Mouse (Mus musculus) embryonic facial prominence, embryonic 11.5 days (tissue): ENCODE measurements around the gene Ckap4. TPM values are rescaled to one million over a fixed set of nuclear protein-coding genes. Genes with fewer than 3 reads are reported as not detected.

Experiments used
- ATAC-seq: fragments of 200-750 bp; cut with Nextera tagmentation; replicated peaks from 2 replicates; pipeline ENCODE4 v1.8.0; 2017; ENCODE audit warnings: low read depth; ENCODE audit not compliant: insufficient number of reproducible peaks, low FRiP score, low TSS enrichment
- DNase-seq: peaks from one replicate; pipeline ENCODE4 v3.0.0-alpha.2; 2015; ENCODE audit warnings: low spot score
- H3K27ac ChIP-seq: fragments of 300-500 bp; sonication (generic); replicated peaks from 2 replicates; pipeline ENCODE4 v1.5.1; 2014; ENCODE audit warnings: mild to moderate bottlenecking, low read depth, low read length, control low read depth
- H3K27me3 ChIP-seq: fragments of 300-500 bp; sonication (generic); 2 replicates; pipeline ENCODE4 v1.6.1; 2014; ENCODE audit warnings: mild to moderate bottlenecking, low read length, moderate library complexity, mixed read lengths; ENCODE audit not compliant: control insufficient read depth, insufficient read depth
- H3K36me3 ChIP-seq: fragments of 300-500 bp; sonication (generic); replicated peaks from 2 replicates; pipeline ENCODE4 v1.6.1; 2014; ENCODE audit warnings: low read depth, mild to moderate bottlenecking, low read length, moderate library complexity, mixed read lengths; ENCODE audit not compliant: control insufficient read depth, insufficient read depth
- H3K4me1 ChIP-seq: fragments of 300-500 bp; sonication (generic); 2 replicates; pipeline ENCODE4 v1.6.1; 2014; ENCODE audit warnings: low read length, mixed read lengths; ENCODE audit not compliant: control insufficient read depth, insufficient read depth
- H3K4me2 ChIP-seq: fragments of 300-500 bp; sonication (generic); 2 replicates; pipeline ENCODE4 v1.6.1; 2014; ENCODE audit warnings: low read depth, mild to moderate bottlenecking, control low read depth, low read length, moderate library complexity
- H3K4me3 ChIP-seq: fragments of 300-500 bp; sonication (generic); 2 replicates; pipeline ENCODE4 v1.5.1; 2014; ENCODE audit warnings: low read depth, low read length, control low read depth
- H3K9ac ChIP-seq: fragments of 300-500 bp; sonication (generic); replicated peaks from 2 replicates; pipeline ENCODE4 v1.6.1; 2014; ENCODE audit warnings: mild to moderate bottlenecking, control low read depth, low read length
- H3K9me3 ChIP-seq: fragments of 300-500 bp; sonication (generic); replicated peaks from 2 replicates; pipeline ENCODE4 v1.6.1; 2016; ENCODE audit warnings: mild to moderate bottlenecking, low read length, inconsistent platforms, mixed read lengths; ENCODE audit not compliant: control insufficient read depth
- WGBS: fragments of 180-500 bp; shearing (Covaris S2); extraction: QIAGEN DNeasy Blood & Tissue Kit; methylation state at CpG from one replicate; pipeline ENCODE4 v1.1.7; 2014; 5-methylcytosine and 5-hydroxymethylcytosine counted together
- polyA plus RNA-seq: library from polyadenylated mRNA; unstranded; fragments of >200 nt; fragmentation: Nextera tagmentation; extraction: Ambion mirVana; gene quantifications from 2 replicates; pipeline ENCODE4 v1.2.1, GENCODE M21; 2014

The Ckap4 gene
- polyA plus RNA-seq, 1 experiment from 2014 or later: 82.1 TPM

DNA sequence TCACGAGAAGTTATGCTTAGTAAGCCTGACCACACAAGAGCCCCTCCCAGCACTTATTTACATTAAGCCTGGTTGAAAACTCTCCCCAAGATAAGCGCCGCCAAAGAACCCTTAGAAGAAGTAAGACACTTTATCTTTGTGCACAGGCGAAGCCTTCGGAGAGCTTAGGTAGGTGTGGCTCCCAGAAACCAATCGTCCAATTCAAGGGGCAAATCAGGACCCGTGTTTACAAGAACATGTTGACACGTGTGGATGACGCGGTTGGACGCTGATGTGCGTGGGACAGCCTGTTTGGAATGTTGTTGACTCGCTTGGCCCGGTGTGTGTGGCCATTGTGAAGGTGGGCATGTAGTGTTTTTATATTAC lies 42.1 kb upstream of the Ckap4 start:
- under 1% methylated on average over 14 of the region's 14 CpGs for WGBS
- Histone ChIP-seq H3K27me3 (no peaks in the 10 kb centered on the region), H3K36me3 (no peaks in the 10 kb centered on the region), H3K9ac (no peak overlapping the region), H3K4me1 (no peaks in the 10 kb centered on the region; the same call in 1 of the 2 replicates), H3K4me3 (peak overlapping the region; percentile 81), H3K4me2 (peak overlapping the region; percentile 93), H3K27ac (no peak overlapping the region), H3K9me3 (no peaks in the 10 kb centered on the region)
- peak; percentile 67 for ATAC-seq
- DNase-seq: peak; percentile 75

DNA sequence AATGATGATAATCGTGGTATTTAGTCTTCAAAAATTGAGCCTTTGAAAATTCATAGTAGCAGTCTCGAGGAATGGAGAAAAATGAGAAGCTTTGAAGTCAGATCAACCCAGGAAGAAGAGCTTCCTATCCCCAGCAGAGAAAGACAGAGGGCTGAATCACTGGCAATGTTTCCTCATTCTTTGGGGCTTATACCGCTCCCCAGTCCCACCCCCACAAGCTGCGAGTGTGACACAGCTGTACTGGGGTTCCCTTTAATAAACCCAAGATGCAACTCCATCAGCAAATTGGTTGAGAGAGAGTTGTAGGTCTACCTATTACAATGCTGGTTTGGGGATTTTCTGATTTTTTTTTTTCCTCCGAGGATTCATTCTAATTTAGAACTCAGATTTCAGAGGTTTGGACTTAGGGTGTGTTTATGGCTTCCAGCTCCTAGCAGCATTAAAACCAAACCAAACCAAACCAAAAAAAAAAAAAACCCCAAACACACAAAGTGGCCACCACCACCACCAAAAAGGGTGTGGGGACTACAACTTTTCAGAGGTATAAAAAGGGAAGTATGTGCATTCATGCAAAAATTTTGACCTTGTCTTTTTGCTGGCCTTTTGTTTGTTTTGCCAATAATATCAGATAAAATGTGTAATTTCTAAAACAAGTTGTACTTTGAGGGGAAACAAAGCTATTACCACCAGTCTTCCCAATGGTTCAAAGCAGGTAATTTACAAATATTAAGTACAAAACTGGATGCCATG lies 40.0 kb upstream of the Ckap4 start:
- no peak for ATAC-seq
- WGBS: 69% methylated on average over 5 of the region's 5 CpGs

DNA sequence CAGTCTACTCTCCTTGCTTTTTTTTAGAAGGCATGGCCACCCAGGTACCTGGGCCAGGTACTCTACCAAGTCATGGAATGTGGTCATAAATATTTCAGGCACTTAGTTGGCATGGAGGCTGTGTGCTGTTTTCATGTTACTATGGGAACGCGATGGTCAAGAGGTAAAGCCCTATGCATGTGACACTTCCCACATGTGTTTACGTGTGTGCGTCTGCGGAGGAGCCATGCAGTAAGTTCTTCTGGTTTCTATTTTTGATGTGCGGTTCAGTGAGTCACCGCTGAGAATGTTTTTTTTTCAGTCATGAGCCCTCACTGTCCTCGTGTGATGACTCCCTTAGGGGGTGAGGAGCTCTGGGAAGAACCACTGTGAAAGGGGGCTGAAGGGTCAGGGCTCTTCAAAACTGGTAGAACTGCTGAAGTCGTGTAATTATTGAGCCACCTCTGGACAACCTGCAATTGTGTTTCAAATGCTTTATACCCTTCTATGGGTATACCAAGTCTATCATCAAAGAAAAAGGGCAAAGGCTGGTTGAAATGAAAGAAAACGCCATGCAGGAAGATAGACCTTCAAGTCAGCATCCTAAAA lies 37.3 kb upstream of the Ckap4 start:
- no peaks in the 10 kb centered on the region for H3K27me3 ChIP-seq
- H3K27ac ChIP-seq: no peak overlapping the region
- no peak overlapping the region for H3K4me3 ChIP-seq
- no peak overlapping the region for H3K9ac ChIP-seq
- no peaks in the 10 kb centered on the region for H3K4me1 ChIP-seq
- ATAC-seq (no peak), DNase-seq (no peak)
- H3K9me3 ChIP-seq: no peaks in the 10 kb centered on the region
- 87% methylated on average over 10 of the region's 10 CpGs for WGBS
- H3K36me3 ChIP-seq: no peaks in the 10 kb centered on the region
- H3K4me2 ChIP-seq: no peak overlapping the region

More for the DNA sequence above, 40.0 kb upstream of the Ckap4 start:
- Histone ChIP-seq H3K4me1 (no peaks in the 10 kb centered on the region; the same call in 1 of the 2 replicates), H3K27me3 (no peaks in the 10 kb centered on the region), H3K4me3 (no peak overlapping the region), H3K9ac (no peak overlapping the region), H3K27ac (no peak overlapping the region), H3K9me3 (no peaks in the 10 kb centered on the region), H3K4me2 (no peak overlapping the region), H3K36me3 (no peaks in the 10 kb centered on the region)
- DNase-seq: no peak

DNA sequence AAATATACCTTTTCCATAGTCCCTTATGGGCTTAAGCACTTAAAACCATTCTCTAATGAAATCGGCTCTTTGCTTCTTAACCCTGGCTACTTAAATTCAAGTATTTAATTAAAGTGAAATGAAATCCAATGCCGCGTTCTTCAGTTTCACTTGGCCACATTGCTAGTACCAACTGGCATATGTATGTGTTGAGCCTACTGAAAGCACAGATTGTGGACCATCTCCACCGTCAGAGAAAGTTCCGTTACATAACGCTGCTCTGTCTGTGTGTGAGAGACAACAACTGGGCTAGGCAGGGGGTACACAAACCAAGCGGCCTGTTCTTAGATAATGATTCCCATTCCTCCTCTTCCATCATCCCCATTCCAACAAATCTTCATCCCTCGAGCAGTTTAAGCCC lies 30.6 kb upstream of the Ckap4 start:
- DNase-seq (no peak), ATAC-seq (no peak)
- Histone ChIP-seq H3K9ac (no peak overlapping the region), H3K27ac (no peak overlapping the region), H3K4me3 (no peak overlapping the region), H3K36me3 (no peaks in the 10 kb centered on the region), H3K4me2 (no peak overlapping the region), H3K9me3 (no peaks in the 10 kb centered on the region), H3K4me1 (peaks cover 5% of the 10 kb centered on the region; the same call in 1 of the 2 replicates), H3K27me3 (no peaks in the 10 kb centered on the region)
- 73% methylated on average over 8 of the region's 8 CpGs for WGBS

DNA sequence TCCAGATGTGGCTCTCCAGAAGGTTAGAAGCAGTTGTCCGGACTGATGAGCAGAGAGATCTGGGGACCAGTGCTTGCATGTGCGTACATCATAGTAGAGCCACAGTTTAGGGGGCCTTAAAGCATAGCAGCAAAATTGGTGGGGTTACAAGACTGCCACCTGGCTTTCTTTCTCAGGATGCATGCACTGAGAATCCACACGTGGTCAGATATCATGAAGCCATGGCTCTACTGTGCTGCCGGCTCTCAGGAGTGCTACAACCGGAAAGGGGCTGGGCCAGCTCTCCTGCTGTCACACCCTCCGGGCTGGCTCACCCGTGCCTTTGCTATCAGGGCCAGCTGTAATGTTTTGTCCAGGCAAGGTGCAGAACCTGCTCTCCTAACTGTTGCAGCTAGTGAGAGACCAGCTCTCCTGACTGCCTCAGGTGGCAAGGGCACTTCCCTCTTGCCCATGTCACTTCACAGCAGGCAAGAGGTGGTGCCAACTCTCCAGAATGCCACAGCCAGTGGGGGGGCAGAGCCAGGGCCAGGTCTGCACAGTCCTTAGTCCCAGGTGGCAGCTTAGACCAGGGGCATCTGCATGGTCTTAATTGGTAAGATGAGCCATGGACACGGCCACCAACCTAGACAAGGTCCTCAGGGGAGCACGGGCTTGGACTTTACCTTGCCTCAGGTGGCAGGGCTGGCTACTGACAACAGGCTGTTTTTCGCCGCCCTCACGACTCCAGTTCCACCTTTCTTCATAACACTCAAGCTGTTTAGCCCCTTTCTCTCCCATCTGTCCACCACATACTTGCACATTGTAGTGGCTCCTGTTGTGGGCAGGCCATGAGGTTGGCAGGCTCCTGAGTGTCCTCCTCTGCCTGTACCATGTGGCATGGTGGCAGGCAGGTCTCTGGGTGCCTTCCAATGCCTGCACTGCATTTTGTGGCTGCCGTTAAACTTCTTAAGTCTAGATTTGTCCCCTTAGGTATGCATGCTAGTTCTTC lies 29.0 kb upstream of the Ckap4 start:
- peak; percentile 63 for ATAC-seq
- 60% methylated on average over 13 of the region's 13 CpGs for WGBS
- Histone ChIP-seq H3K27ac (no peak overlapping the region), H3K4me3 (no peak overlapping the region), H3K27me3 (no peaks in the 10 kb centered on the region), H3K9me3 (no peaks in the 10 kb centered on the region), H3K9ac (no peak overlapping the region), H3K36me3 (no peaks in the 10 kb centered on the region), H3K4me2 (no peak overlapping the region), H3K4me1 (peaks cover 5% of the 10 kb centered on the region; the same call in 1 of the 2 replicates)
- DNase-seq: peak; percentile 65

DNA sequence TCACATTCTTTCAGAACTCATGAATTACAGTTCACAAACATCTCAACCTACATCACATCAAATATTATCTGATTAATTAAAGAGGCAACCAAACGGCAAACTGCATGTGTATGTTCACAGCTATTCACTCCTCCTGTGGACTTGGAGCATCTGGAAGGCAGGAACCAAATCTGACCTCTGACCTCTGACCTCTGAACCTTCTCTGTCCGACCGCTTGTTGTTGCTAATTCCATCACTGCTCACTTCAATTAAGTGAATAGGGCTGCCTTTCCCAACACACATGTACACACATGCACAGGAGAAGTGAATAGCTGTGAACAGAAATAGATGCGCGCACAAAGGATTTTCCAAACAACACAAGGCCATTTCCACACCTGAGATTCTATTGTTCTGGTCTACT lies 28.3 kb upstream of the Ckap4 start:
- no peak overlapping the region for H3K27ac ChIP-seq
- H3K9me3 ChIP-seq: no peaks in the 10 kb centered on the region
- ATAC-seq (no peak), DNase-seq (no peak)
- 42% methylated on average over 5 of the region's 5 CpGs for WGBS
- H3K36me3 ChIP-seq: no peaks in the 10 kb centered on the region
- no peak overlapping the region for H3K9ac ChIP-seq
- H3K4me2 ChIP-seq: no peak overlapping the region
- H3K27me3 ChIP-seq: no peaks in the 10 kb centered on the region
- no peak overlapping the region for H3K4me3 ChIP-seq
- H3K4me1 ChIP-seq: peaks cover 5% of the 10 kb centered on the region; the same call in 1 of the 2 replicates

DNA sequence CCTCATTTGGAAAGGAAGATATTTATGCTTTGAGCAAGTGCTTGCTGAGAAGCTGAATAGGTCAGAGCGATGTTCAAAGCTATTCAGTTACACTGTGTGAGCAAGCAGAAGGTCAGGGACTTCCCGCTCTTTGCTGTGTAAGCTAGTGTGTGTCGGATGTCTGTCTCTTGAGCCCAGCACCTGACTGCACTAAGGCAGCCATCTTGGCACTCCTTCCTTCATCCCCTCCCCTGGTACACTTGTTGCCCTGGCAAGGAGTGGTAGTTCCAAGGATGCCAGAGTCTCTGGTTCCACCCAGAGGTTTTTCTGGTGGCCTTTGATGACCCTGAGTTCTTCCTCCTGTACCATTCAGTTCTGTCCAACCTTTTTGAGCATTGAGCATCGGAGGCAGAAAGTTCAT lies 26.1 kb upstream of the Ckap4 start:
- no peak overlapping the region for H3K27ac ChIP-seq
- H3K4me1 ChIP-seq: peaks cover 5% of the 10 kb centered on the region; the same call in 1 of the 2 replicates
- H3K27me3 ChIP-seq: no peaks in the 10 kb centered on the region
- ATAC-seq (no peak), DNase-seq (no peak)
- no peaks in the 10 kb centered on the region for H3K9me3 ChIP-seq
- no peak overlapping the region for H3K4me2 ChIP-seq
- 81% methylated on average over 4 of the region's 4 CpGs for WGBS
- H3K9ac ChIP-seq: no peak overlapping the region
- H3K36me3 ChIP-seq: no peaks in the 10 kb centered on the region
- no peak overlapping the region for H3K4me3 ChIP-seq
